Mouse (Mus musculus) lung, postnatal 4 days (tissue): ENCODE data around the gene Sidt2.
A peak's percentile ranks its signal among the peaks of the same experiment; 100 is the strongest.

Experiments
- DNase-seq, 2 experiments: peaks; one replicate each; pipeline ENCODE4 v3.0.0; 2021

The Sidt2 gene

GRCm38 (mm10) chr9:45907078-45907428 lies 48.0 kb downstream of the Sidt2 start:
- DNase-seq = no peak

- DNase-seq = peak; percentile 94 to 96
Measured at GRCm38 (mm10) chr9:45906355-45907077, 48.5 kb downstream of the Sidt2 start, which contains the start of the genes Pcsk7 and Rnf214. TSS of gene Pcsk7 (plus strand) at chr9:45906497. TSS of gene Rnf214 (minus strand) at chr9:45906911.

- DNase-seq = peak; percentile 50 to 59
Measured at GRCm38 (mm10) chr9:45905811-45906237, 49.2 kb downstream of the Sidt2 start.

- no peak for DNase-seq
Measured at GRCm38 (mm10) chr9:45905196-45905595, 49.9 kb downstream of the Sidt2 start.

GRCm38 (mm10) chr9:45893681-45894080 lies 61.4 kb downstream of the Sidt2 start:
- DNase-seq = no peak
